Mouse (Mus musculus) c-Kit-negative CD71-positive TER-119-positive erythroid progenitor cells, embryonic 14.5 days (primary cell): ENCODE measurements around the gene Inha.

Experiments used
- DNase-seq: peaks from one replicate; pipeline ENCODE4 v3.0.0-alpha.2; 2013; ENCODE audit warnings: low read depth, low spot score

The Inha gene

DNA sequence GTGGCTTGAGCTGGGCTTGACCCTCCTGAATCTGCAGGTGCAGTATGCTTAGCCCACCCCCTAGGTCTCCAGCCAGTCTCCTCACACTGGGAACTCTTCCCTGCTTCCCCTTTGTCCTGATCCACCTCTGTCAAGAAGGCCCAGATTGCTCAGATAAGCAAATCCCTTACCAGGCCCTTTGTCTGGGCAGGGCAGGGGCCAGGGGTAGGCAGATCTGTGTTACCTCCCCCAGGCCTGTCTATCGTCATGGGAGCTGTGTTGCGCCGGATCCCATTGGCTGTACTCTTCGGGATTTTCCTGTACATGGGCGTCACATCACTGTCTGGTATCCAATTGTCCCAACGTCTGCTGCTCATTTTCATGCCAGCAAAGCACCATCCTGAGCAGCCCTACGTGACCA is 50.2 kb downstream of the Inha start:
- DNase-seq, result no peak

- DNase-seq, result no peak
These were observed 51.7 kb downstream of the Inha start for GRCm38 (mm10) chr1:75558388-75559178.

GRCm38 (mm10) chr1:75559212-75559925 is 52.5 kb downstream of the Inha start:
- DNase-seq, result no peak
